Mouse (Mus musculus): ENCODE data around the gene Strn. TPM values are rescaled to one million over a fixed set of nuclear protein-coding genes. Genes with fewer than 3 reads are reported as not detected.

The Strn gene
- polyA plus RNA-seq, 1 experiment: 4.0 TPM

- Histone ChIP-seq H3K79me2 (ENCODE audit: control insufficient read depth, insufficient read depth) (no peaks in the 10 kb centered on the region), H3K36me3 (ENCODE audit: control insufficient read depth, insufficient read depth) (peaks cover 3% of the 10 kb centered on the region), H3ac (ENCODE audit: control insufficient read depth, insufficient read length) (no peak overlapping the region), H3K4me3 (no peak overlapping the region), H3K27me3 (ENCODE audit: control insufficient read depth, insufficient read depth, insufficient read length) (no peaks in the 10 kb centered on the region), H3K4me2 (ENCODE audit: low read depth) (no peak overlapping the region)
- TF ChIP-seq TCF12 (IDR thresholded peaks at IDR 0.05; ENCODE audit: insufficient read depth, poor library complexity, severe bottlenecking) (no peak), POLR2AphosphoS2 (IDR thresholded peaks at IDR 0.05; ENCODE audit: insufficient read length, low read depth) (no peak), REST (IDR thresholded peaks at IDR 0.05; ENCODE audit: insufficient read depth, insufficient read length) (no peak), SRF (IDR thresholded peaks at IDR 0.05; ENCODE audit: control insufficient read depth, insufficient read length, low read depth) (no peak), TCF3 (IDR thresholded peaks at IDR 0.05; ENCODE audit: insufficient read length, low read depth) (no peak), MAX (IDR thresholded peaks at IDR 0.05; ENCODE audit: low read depth) (no peak), MYOD1 (IDR thresholded peaks at IDR 0.05; ENCODE audit: control insufficient read depth in 1 of 3, insufficient read length in 2 of 3, low read depth in 2 of 3) (no peak), E2F4 (IDR thresholded peaks at IDR 0.05; ENCODE audit: insufficient read depth) (no peak)
Observed at GRCm38 (mm10) chr17:78682351-78682750, 54.6 kb downstream of the Strn start.

GRCm38 (mm10) chr17:78679503-78679902 lies 57.5 kb downstream of the Strn start:
- no peak overlapping the region for H3K4me3 ChIP-seq
- no peak for TF ChIP-seq E2F4 (IDR thresholded peaks at IDR 0.05; ENCODE audit: insufficient read depth)
- no peak for TF ChIP-seq POLR2AphosphoS2 (IDR thresholded peaks at IDR 0.05; ENCODE audit: insufficient read length, low read depth)
- no peak for TF ChIP-seq MYOG (IDR thresholded peaks at IDR 0.05; ENCODE audit: control insufficient read depth in 1 of 3, insufficient read depth in 1 of 3, insufficient read length in 2 of 3, low read depth in 2 of 3)
- TF ChIP-seq CEBPB (IDR thresholded peaks at IDR 0.05; ENCODE audit: insufficient read depth, poor library complexity, severe bottlenecking): no peak
- TF ChIP-seq TCF3 (IDR thresholded peaks at IDR 0.05; ENCODE audit: insufficient read length, low read depth): no peak
- no peak for TF ChIP-seq USF1 (IDR thresholded peaks at IDR 0.05; ENCODE audit: low read depth)
- TF ChIP-seq REST (IDR thresholded peaks at IDR 0.05; ENCODE audit: insufficient read depth, insufficient read length): no peak
- TF ChIP-seq MYOD1 (IDR thresholded peaks at IDR 0.05; ENCODE audit: control insufficient read depth in 1 of 3, insufficient read length in 2 of 3, low read depth in 2 of 3): no peak
- TF ChIP-seq MAX (IDR thresholded peaks at IDR 0.05; ENCODE audit: low read depth): no peak
- TF ChIP-seq SRF (IDR thresholded peaks at IDR 0.05; ENCODE audit: control insufficient read depth, insufficient read length, low read depth): no peak
- no peak for TF ChIP-seq POLR2A (IDR thresholded peaks at IDR 0.05; ENCODE audit: insufficient read length, low read depth)
- no peak for TF ChIP-seq TCF12 (IDR thresholded peaks at IDR 0.05; ENCODE audit: insufficient read depth, poor library complexity, severe bottlenecking)
- H3K4me2 ChIP-seq (ENCODE audit: low read depth): no peak overlapping the region
- H3ac ChIP-seq (ENCODE audit: control insufficient read depth, insufficient read length): no peak overlapping the region
- peaks cover 10% of the 10 kb centered on the region for H3K36me3 ChIP-seq (ENCODE audit: control insufficient read depth, insufficient read depth)
- no peaks in the 10 kb centered on the region for H3K27me3 ChIP-seq (ENCODE audit: control insufficient read depth, insufficient read depth, insufficient read length)
- H3K79me2 ChIP-seq (ENCODE audit: control insufficient read depth, insufficient read depth): no peaks in the 10 kb centered on the region

- H3ac ChIP-seq (ENCODE audit: control insufficient read depth, insufficient read length): no peak overlapping the region
- peaks cover 10% of the 10 kb centered on the region for H3K36me3 ChIP-seq (ENCODE audit: control insufficient read depth, insufficient read depth)
- H3K4me3 ChIP-seq: no peak overlapping the region
- H3K79me2 ChIP-seq (ENCODE audit: control insufficient read depth, insufficient read depth): no peaks in the 10 kb centered on the region
- no peak for TF ChIP-seq POLR2A (IDR thresholded peaks at IDR 0.05; ENCODE audit: insufficient read length, low read depth)
- no peak for TF ChIP-seq CEBPB (IDR thresholded peaks at IDR 0.05; ENCODE audit: insufficient read depth, poor library complexity, severe bottlenecking)
- no peak for TF ChIP-seq MYOG (IDR thresholded peaks at IDR 0.05; ENCODE audit: control insufficient read depth in 1 of 3, insufficient read depth in 1 of 3, insufficient read length in 2 of 3, low read depth in 2 of 3)
- TF ChIP-seq TCF3 (IDR thresholded peaks at IDR 0.05; ENCODE audit: insufficient read length, low read depth): no peak
- TF ChIP-seq REST (IDR thresholded peaks at IDR 0.05; ENCODE audit: insufficient read depth, insufficient read length): no peak
- no peak for TF ChIP-seq MAX (IDR thresholded peaks at IDR 0.05; ENCODE audit: low read depth)
- TF ChIP-seq USF1 (IDR thresholded peaks at IDR 0.05; ENCODE audit: low read depth): no peak
- TF ChIP-seq MYOD1 (IDR thresholded peaks at IDR 0.05; ENCODE audit: control insufficient read depth in 1 of 3, insufficient read length in 2 of 3, low read depth in 2 of 3): no peak
- no peak for TF ChIP-seq TCF12 (IDR thresholded peaks at IDR 0.05; ENCODE audit: insufficient read depth, poor library complexity, severe bottlenecking)
- TF ChIP-seq POLR2AphosphoS2 (IDR thresholded peaks at IDR 0.05; ENCODE audit: insufficient read length, low read depth): no peak
- no peak for TF ChIP-seq E2F4 (IDR thresholded peaks at IDR 0.05; ENCODE audit: insufficient read depth)
- TF ChIP-seq SRF (IDR thresholded peaks at IDR 0.05; ENCODE audit: control insufficient read depth, insufficient read length, low read depth): no peak
- H3K4me2 ChIP-seq (ENCODE audit: low read depth): no peak overlapping the region
- no peaks in the 10 kb centered on the region for H3K27me3 ChIP-seq (ENCODE audit: control insufficient read depth, insufficient read depth, insufficient read length)
Observed at GRCm38 (mm10) chr17:78676813-78677212, 60.2 kb downstream of the Strn start.

GRCm38 (mm10) chr17:78664962-78665545 lies 71.9 kb downstream of the Strn start:
- TF ChIP-seq CEBPB (IDR thresholded peaks at IDR 0.05; ENCODE audit: insufficient read depth, poor library complexity, severe bottlenecking) (no peak), USF1 (IDR thresholded peaks at IDR 0.05; ENCODE audit: low read depth) (no peak), REST (IDR thresholded peaks at IDR 0.05; ENCODE audit: insufficient read depth, insufficient read length) (no peak), POLR2AphosphoS2 (IDR thresholded peaks at IDR 0.05; ENCODE audit: insufficient read length, low read depth) (no peak), MAX (IDR thresholded peaks at IDR 0.05; ENCODE audit: low read depth) (no peak), MYOG (IDR thresholded peaks at IDR 0.05; ENCODE audit: control insufficient read depth in 1 of 3, insufficient read depth in 1 of 3, insufficient read length in 2 of 3, low read depth in 2 of 3) (no peak), MYOD1 (IDR thresholded peaks at IDR 0.05; ENCODE audit: control insufficient read depth in 1 of 3, insufficient read length in 2 of 3, low read depth in 2 of 3) (no peak), SRF (IDR thresholded peaks at IDR 0.05; ENCODE audit: control insufficient read depth, insufficient read length, low read depth) (no peak), POLR2A (IDR thresholded peaks at IDR 0.05; ENCODE audit: insufficient read length, low read depth) (no peak), TCF3 (IDR thresholded peaks at IDR 0.05; ENCODE audit: insufficient read length, low read depth) (no peak), E2F4 (IDR thresholded peaks at IDR 0.05; ENCODE audit: insufficient read depth) (no peak), TCF12 (IDR thresholded peaks at IDR 0.05; ENCODE audit: insufficient read depth, poor library complexity, severe bottlenecking) (no peak)
- Histone ChIP-seq H3K36me3 (ENCODE audit: control insufficient read depth, insufficient read depth) (peaks cover 11% of the 10 kb centered on the region), H3K4me2 (ENCODE audit: low read depth) (no peak overlapping the region), H3K4me3 (no peak overlapping the region), H3ac (ENCODE audit: control insufficient read depth, insufficient read length) (no peak overlapping the region), H3K79me2 (ENCODE audit: control insufficient read depth, insufficient read depth) (no peaks in the 10 kb centered on the region), H3K27me3 (ENCODE audit: control insufficient read depth, insufficient read depth, insufficient read length) (no peaks in the 10 kb centered on the region)
